10 mouse cellular contexts compared by ENCODE assay signal in the genomic region with DNA sequence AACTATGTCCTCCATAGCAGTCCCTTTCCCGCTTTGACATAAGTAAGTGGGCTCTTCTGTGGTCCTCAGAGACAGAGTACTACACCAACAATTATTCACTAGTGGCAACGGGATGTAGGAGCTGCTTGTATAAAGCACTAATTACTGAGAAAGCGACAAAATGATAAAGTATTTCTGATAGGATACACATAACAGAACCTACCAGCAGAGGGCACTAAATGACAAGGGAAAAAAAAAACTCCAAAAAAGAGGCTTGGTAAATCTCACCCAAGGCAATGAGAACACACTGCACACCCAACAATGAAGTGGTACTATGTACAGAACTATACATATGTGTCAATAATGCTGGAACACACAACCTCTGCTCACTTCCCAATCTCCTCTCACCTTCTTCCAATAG. TPM values are rescaled to one million over a fixed set of nuclear protein-coding genes. Genes with fewer than 3 reads are reported as not detected.
DNase-seq lines count a peak whose midpoint lies in the region; ATAC-seq and TF ChIP-seq lines count a peak whose summit lies in the region.
"Had no signal": no experiment of that assay in that cellular context is flagged by ENCODE, and none has a peak within 500 bp of the region (broad histone marks: within the 10 kb centered on the region; RNA-seq: fewer than 3 reads in every experiment).

No protein-coding gene starts in this region.

- H3K9ac ChIP-seq in forebrain, postnatal 0 days = no peak overlapping the region
- no peak overlapping the region for H3K9ac ChIP-seq in liver, embryonic 14.5 days (replicated peaks)
- H3K9ac ChIP-seq in liver, embryonic 11.5 days (ENCODE audit: low read depth, low read length) = no peak overlapping the region

- no peak for ATAC-seq in forebrain, postnatal 0 days
- ATAC-seq in liver, embryonic 14.5 days (ENCODE audit: insufficient read depth) = no peak
- ATAC-seq in liver, embryonic 11.5 days (replicated peaks; ENCODE audit: low FRiP score) = no peak
- peak; percentile 67 for ATAC-seq in CD4-positive, CD25-positive, alpha-beta regulatory T cell, adult 4 months

- H3K27ac ChIP-seq in forebrain, postnatal 0 days (ENCODE audit: low read depth, low read length) = no peak overlapping the region
- H3K27ac ChIP-seq in forebrain, embryonic 10.5 days = no peak overlapping the region
- H3K27ac ChIP-seq in liver, embryonic 14.5 days = no peak overlapping the region
- no peak overlapping the region for H3K27ac ChIP-seq in liver, embryonic 11.5 days (ENCODE audit: low read depth, low read length)

- H3K4me3 ChIP-seq in forebrain, postnatal 0 days (ENCODE audit: low read depth, low read length) = no peak overlapping the region
- H3K4me3 ChIP-seq in forebrain, embryonic 10.5 days = no peak overlapping the region
- H3K4me3 ChIP-seq in liver, embryonic 14.5 days (ENCODE audit: insufficient read depth in 1 of 2, low read depth in 2 of 2, low read length in 2 of 2) = no peak overlapping the region
- no peak overlapping the region for H3K4me3 ChIP-seq in liver, embryonic 11.5 days (ENCODE audit: low read depth, low read length)

- no peaks in the 10 kb centered on the region for H3K4me1 ChIP-seq in forebrain, postnatal 0 days (ENCODE audit: insufficient read depth)
- no peaks in the 10 kb centered on the region for H3K4me1 ChIP-seq in forebrain, embryonic 10.5 days
- H3K4me1 ChIP-seq in liver, embryonic 14.5 days (replicated peaks; ENCODE audit: control insufficient read depth in 2 of 2, insufficient read depth in 2 of 2, low read length in 1 of 2) = no peaks in the 10 kb centered on the region
- H3K4me1 ChIP-seq in liver, embryonic 11.5 days (replicated peaks; ENCODE audit: control insufficient read depth, insufficient read depth, low read length) = no peaks in the 10 kb centered on the region

- WGBS in forebrain, postnatal 0 days = 53% methylated on average over 3 of the region's 3 CpGs
- WGBS in forebrain, embryonic 10.5 days = 82% methylated on average over 3 of the region's 3 CpGs
- WGBS in liver, embryonic 14.5 days (ENCODE audit: insufficient replicate concordance) = 65% methylated on average over 3 of the region's 3 CpGs
- 73% methylated on average over 3 of the region's 3 CpGs for WGBS in liver, embryonic 11.5 days

- DNase-seq in forebrain, postnatal 0 days = peak; percentile 60
- no peak for DNase-seq in forebrain, embryonic 10.5 days (ENCODE audit: extremely low spot score, low spot score)
- no peak for DNase-seq in liver, embryonic 14.5 days (ENCODE audit: low read depth in 3 of 3, low spot score in 3 of 3)
- no peak for DNase-seq in liver, embryonic 11.5 days (ENCODE audit: low spot score)
- DNase-seq in embryo, embryonic 11 days = peak; percentile 19
- DNase-seq in spleen, postnatal 4 days (ENCODE audit: low spot score in 2 of 2) = no peak
- DNase-seq in kidney, postnatal 10 days = no peak
- DNase-seq: heart, adult 11 months; right cerebral cortex, postnatal 4 days had no signal

- H3K4me2 ChIP-seq in forebrain, postnatal 0 days (ENCODE audit: low read depth) = no peak overlapping the region
- no peak overlapping the region for H3K4me2 ChIP-seq in liver, embryonic 14.5 days (ENCODE audit: low read depth)
- no peak overlapping the region for H3K4me2 ChIP-seq in liver, embryonic 11.5 days

- no peaks in the 10 kb centered on the region for H3K36me3 ChIP-seq in forebrain, postnatal 0 days (ENCODE audit: insufficient read depth)
- H3K36me3 ChIP-seq in forebrain, embryonic 10.5 days (replicated peaks) = peaks cover 65% of the 10 kb centered on the region
- no peaks in the 10 kb centered on the region for H3K36me3 ChIP-seq in liver, embryonic 14.5 days (replicated peaks; ENCODE audit: control insufficient read depth, insufficient read depth, low read depth)
- no peaks in the 10 kb centered on the region for H3K36me3 ChIP-seq in liver, embryonic 11.5 days (ENCODE audit: control insufficient read depth, insufficient read depth, low read length)

- no peak for TF ChIP-seq EP300 in liver, embryonic 14.5 days (IDR thresholded peaks at IDR 0.05; ENCODE audit: low read depth)

- H3K9me3 ChIP-seq in forebrain, postnatal 0 days (ENCODE audit: low read length) = no peaks in the 10 kb centered on the region
- H3K9me3 ChIP-seq in forebrain, embryonic 10.5 days = no peaks in the 10 kb centered on the region
- no peaks in the 10 kb centered on the region for H3K9me3 ChIP-seq in liver, embryonic 14.5 days (ENCODE audit: control insufficient read depth, low read length)
- no peaks in the 10 kb centered on the region for H3K9me3 ChIP-seq in liver, embryonic 11.5 days (ENCODE audit: control insufficient read depth, low read length)

- TF ChIP-seq CTCF in forebrain, postnatal 0 days (IDR thresholded peaks at IDR 0.05; ENCODE audit: low read depth) = peak; percentile 59
- peak; percentile 28; the same call in 1 of the 2 replicates for TF ChIP-seq CTCF in liver, embryonic 14.5 days (IDR thresholded peaks at IDR 0.05; ENCODE audit: low read depth)

- no peaks in the 10 kb centered on the region for H3K27me3 ChIP-seq in forebrain, postnatal 0 days (ENCODE audit: insufficient read depth, low read length)
- H3K27me3 ChIP-seq in forebrain, embryonic 10.5 days (ENCODE audit: poor library complexity, severe bottlenecking) = no peaks in the 10 kb centered on the region
- H3K27me3 ChIP-seq in liver, embryonic 14.5 days (ENCODE audit: control insufficient read depth, insufficient read depth, low read length) = no peaks in the 10 kb centered on the region
- no peaks in the 10 kb centered on the region for H3K27me3 ChIP-seq in liver, embryonic 11.5 days (replicated peaks; ENCODE audit: control insufficient read depth, insufficient read depth, low read length)

RNA-seq across cellular contexts. Expression of a gene that starts 29.4 kb away (rescaled TPM):
- total RNA-seq in forebrain, postnatal 0 days (2014; rRNA removed) = 153 and 154 TPM in 2 replicates
- polyA plus RNA-seq in forebrain, postnatal 0 days (2015; fragmentation: Nextera tagmentation; extraction: Ambion mirVana) = 146 and 159 TPM in 2 replicates
- 102 and 110 TPM in 2 replicates for polyA plus RNA-seq in forebrain, embryonic 10.5 days (2016; fragmentation: Nextera tagmentation; extraction: Ambion mirVana)
- polyA plus RNA-seq in liver, embryonic 14.5 days (2012; rRNA removed) = 11.7 and 17.5 TPM in 2 replicates
- 19.4 and 19.7 TPM in 2 replicates for polyA plus RNA-seq in liver, embryonic 14.5 days (2014; fragmentation: Nextera tagmentation; extraction: Ambion mirVana)
- 63.3 and 63.6 TPM in 2 replicates for polyA plus RNA-seq in liver, embryonic 11.5 days (2014; fragmentation: Nextera tagmentation; extraction: Ambion mirVana)
- polyA plus RNA-seq in CD4-positive, CD25-positive, alpha-beta regulatory T cell, adult 4 months (2017; shearing (Covaris generic)) = 10 to 100 TPM; 46.7 to 62.0 TPM

RNA-seq across cellular contexts. Expression of a gene that starts 47.6 kb away (rescaled TPM):
- 0.77 and 3.5 TPM in 2 replicates for total RNA-seq in forebrain, postnatal 0 days (2014; rRNA removed)
- polyA plus RNA-seq in forebrain, postnatal 0 days (2015; fragmentation: Nextera tagmentation; extraction: Ambion mirVana) = 0.06 and 0.08 TPM in 2 replicates
- polyA plus RNA-seq in forebrain, embryonic 10.5 days (2016; fragmentation: Nextera tagmentation; extraction: Ambion mirVana) = 0.10 and 0.19 TPM in 2 replicates
- 0.01 TPM in 1 of 2 replicates, not detected in the other for polyA plus RNA-seq in liver, embryonic 14.5 days (2012; rRNA removed)
- not detected in 2 replicates for polyA plus RNA-seq in liver, embryonic 14.5 days (2014; fragmentation: Nextera tagmentation; extraction: Ambion mirVana)
- polyA plus RNA-seq in liver, embryonic 11.5 days (2014; fragmentation: Nextera tagmentation; extraction: Ambion mirVana) = 0.10 and 0.25 TPM in 2 replicates
- not detected for polyA plus RNA-seq in CD4-positive, CD25-positive, alpha-beta regulatory T cell, adult 4 months (2017; shearing (Covaris generic))

Comparison
In these comparisons a context has a peak if more than half of its experiments do, and no peak if none do; other contexts are left out.
1. DNase-seq: peak in forebrain, postnatal 0 days (single experiment) and embryo, embryonic 11 days (single experiment); none in forebrain, embryonic 10.5 days (single experiment), liver, embryonic 14.5 days (0 of 3), liver, embryonic 11.5 days (single experiment), spleen, postnatal 4 days (0 of 2) and kidney, postnatal 10 days (single experiment).